Mouse (Mus musculus) myocyte (in vitro differentiated cells): ENCODE data around the gene Efcab11. TPM values are rescaled to one million over a fixed set of nuclear protein-coding genes. Genes with fewer than 3 reads are reported as not detected.

ENCODE experiments used
- H3K27me3 ChIP-seq: one replicate; pipeline ENCODE4 v1.6.1; 2011; ENCODE audit not compliant: control insufficient read depth, insufficient read depth, insufficient read length
- H3K36me3 ChIP-seq: one replicate; pipeline ENCODE4 v1.6.1; 2011; ENCODE audit not compliant: control insufficient read depth, insufficient read depth
- H3K4me2 ChIP-seq: one replicate; pipeline ENCODE4 v1.6.1; 2011; ENCODE audit warnings: low read depth, control low read depth
- H3K4me3 ChIP-seq: one replicate; pipeline ENCODE4 v1.5.1; 2011; ENCODE audit warnings: mild to moderate bottlenecking, control low read depth, moderate library complexity
- H3K79me2 ChIP-seq: one replicate; pipeline ENCODE4 v1.6.1; 2011; ENCODE audit not compliant: control insufficient read depth, insufficient read depth
- H3ac ChIP-seq: one replicate; pipeline ENCODE4 v1.6.1; 2011; ENCODE audit not compliant: control insufficient read depth, insufficient read length
- CEBPB ChIP-seq: IDR thresholded peaks from 2 replicates; pipeline ENCODE4 v1.6.1; 2011; ENCODE audit warnings: mild to moderate bottlenecking, moderate library complexity; ENCODE audit not compliant: poor library complexity, insufficient read depth, severe bottlenecking
- E2F4 ChIP-seq: IDR thresholded peaks from one replicate; pipeline ENCODE4 v1.6.1; 2011; ENCODE audit warnings: mild to moderate bottlenecking, control low read depth, moderate library complexity; ENCODE audit not compliant: insufficient read depth
- MAX ChIP-seq: IDR thresholded peaks from one replicate; pipeline ENCODE4 v1.6.1; 2011; ENCODE audit warnings: low read depth, mild to moderate bottlenecking, control low read depth
- MYOD1 ChIP-seq, 3 experiments: IDR thresholded peaks; one replicate each; pipeline ENCODE4 v1.6.1; 2011; ENCODE audit warnings: control low read depth in 2 of 3, low read depth in 2 of 3, mild to moderate bottlenecking in 2 of 3, moderate library complexity in 1 of 3; ENCODE audit not compliant: insufficient read length in 2 of 3, control insufficient read depth in 1 of 3
- MYOG ChIP-seq, 3 experiments: IDR thresholded peaks; one replicate each; pipeline ENCODE4 v1.6.1; 2011; ENCODE audit warnings: control low read depth in 2 of 3, low read depth in 2 of 3, mild to moderate bottlenecking in 2 of 3; ENCODE audit not compliant: insufficient read length in 2 of 3, control insufficient read depth in 1 of 3, insufficient read depth in 1 of 3
- POLR2A ChIP-seq: IDR thresholded peaks from one replicate; pipeline ENCODE4 v1.6.1; 2011; ENCODE audit warnings: low read depth, mild to moderate bottlenecking, control low read depth, moderate library complexity; ENCODE audit not compliant: insufficient read length
- POLR2AphosphoS2 ChIP-seq: IDR thresholded peaks from one replicate; pipeline ENCODE4 v1.6.1; 2011; ENCODE audit warnings: low read depth, control low read depth; ENCODE audit not compliant: insufficient read length
- REST ChIP-seq: IDR thresholded peaks from one replicate; pipeline ENCODE4 v1.6.1; 2011; ENCODE audit warnings: mild to moderate bottlenecking, control low read depth, moderate library complexity; ENCODE audit not compliant: insufficient read depth, insufficient read length
- SRF ChIP-seq: IDR thresholded peaks from one replicate; pipeline ENCODE4 v1.6.1; 2011; ENCODE audit warnings: low read depth; ENCODE audit not compliant: control insufficient read depth, insufficient read length
- TCF12 ChIP-seq: IDR thresholded peaks from one replicate; pipeline ENCODE4 v1.6.1; 2011; ENCODE audit warnings: mild to moderate bottlenecking, control low read depth; ENCODE audit not compliant: poor library complexity, insufficient read depth, severe bottlenecking
- TCF3 ChIP-seq: IDR thresholded peaks from one replicate; pipeline ENCODE4 v1.6.1; 2011; ENCODE audit warnings: low read depth, control low read depth; ENCODE audit not compliant: insufficient read length
- USF1 ChIP-seq: IDR thresholded peaks from one replicate; pipeline ENCODE4 v1.6.1; 2011; ENCODE audit warnings: low read depth, mild to moderate bottlenecking, control low read depth, moderate library complexity
- polyA plus RNA-seq: library from polyadenylated mRNA; unstranded; fragments of >200 nt; fragmentation: generic; extraction: Trizol; gene quantifications from one replicate; pipeline ENCODE4 v1.2.1, GENCODE M21; 2012; ENCODE audit warnings: missing spikeins

The Efcab11 gene
- polyA plus RNA-seq, 1 experiment, result 3.5 TPM

DNA sequence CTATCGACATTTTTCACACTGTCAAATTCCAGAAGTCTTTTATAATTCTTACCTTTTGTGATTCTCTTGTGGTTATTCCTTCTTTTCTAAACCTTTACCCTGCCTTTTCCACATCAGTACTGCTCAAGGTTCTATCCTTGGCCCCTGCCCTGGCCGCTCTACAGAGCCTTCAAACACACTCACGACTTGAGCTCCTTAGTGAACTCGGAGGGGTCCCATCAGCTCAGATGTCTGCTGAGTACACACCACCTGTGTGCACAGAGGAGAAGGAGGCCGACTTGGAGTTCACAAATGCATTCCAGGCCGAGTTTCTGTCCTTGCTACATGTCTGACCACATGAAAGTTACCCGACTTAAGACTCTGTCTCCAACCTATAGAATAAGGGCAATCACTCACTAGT is 113.2 kb downstream of the Efcab11 start:
- Histone ChIP-seq H3K4me2 (no peak overlapping the region), H3K36me3 (no peaks in the 10 kb centered on the region)

DNA sequence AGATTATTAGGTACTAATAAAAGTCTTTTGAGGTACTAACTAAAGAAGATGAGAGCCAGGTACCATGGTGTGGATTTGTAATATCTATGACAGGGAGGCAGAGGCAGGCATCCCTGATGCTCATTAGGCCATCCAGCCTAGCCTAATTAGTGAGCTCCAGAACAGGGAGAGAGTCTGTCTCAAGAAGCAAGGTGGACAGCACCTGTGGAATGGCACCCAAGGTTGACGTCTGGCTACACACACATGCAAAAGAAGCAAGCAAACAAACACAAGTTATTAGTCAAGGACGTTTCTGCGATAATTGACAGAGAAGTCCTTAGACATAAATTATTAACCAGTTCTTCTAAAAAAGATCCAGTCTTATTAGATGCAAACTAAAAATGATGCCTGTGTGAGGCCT is 114.6 kb downstream of the Efcab11 start:
- H3K4me2 ChIP-seq, result no peak overlapping the region
- no peak for TF ChIP-seq USF1
- TF ChIP-seq REST, result no peak
- TF ChIP-seq TCF12, result no peak
- TF ChIP-seq POLR2A, result no peak
- no peak for TF ChIP-seq E2F4
- TF ChIP-seq MYOD1 (IDR thresholded peaks at IDR 0.05; ENCODE audit: control insufficient read depth in 1 of 3, insufficient read length in 2 of 3, low read depth in 2 of 3), result no peak
- no peak for TF ChIP-seq TCF3
- no peak overlapping the region for H3ac ChIP-seq
- H3K27me3 ChIP-seq, result no peaks in the 10 kb centered on the region
- H3K4me3 ChIP-seq, result no peak overlapping the region
- no peaks in the 10 kb centered on the region for H3K79me2 ChIP-seq
- no peaks in the 10 kb centered on the region for H3K36me3 ChIP-seq

More for the DNA sequence above, 113.2 kb downstream of the Efcab11 start:
- no peaks in the 10 kb centered on the region for H3K79me2 ChIP-seq
- H3K4me3 ChIP-seq, result no peak overlapping the region
- H3ac ChIP-seq, result no peak overlapping the region
- TF ChIP-seq MYOD1 (IDR thresholded peaks at IDR 0.05; ENCODE audit: control insufficient read depth in 1 of 3, insufficient read length in 2 of 3, low read depth in 2 of 3) (no peak), TCF3 (no peak), REST (no peak), POLR2A (no peak), SRF (no peak), MAX (no peak), USF1 (no peak), E2F4 (no peak), MYOG (IDR thresholded peaks at IDR 0.05; ENCODE audit: control insufficient read depth in 1 of 3, insufficient read depth in 1 of 3, insufficient read length in 2 of 3, low read depth in 2 of 3) (no peak), CEBPB (no peak), TCF12 (no peak), POLR2AphosphoS2 (no peak)
- H3K27me3 ChIP-seq, result no peaks in the 10 kb centered on the region

DNA sequence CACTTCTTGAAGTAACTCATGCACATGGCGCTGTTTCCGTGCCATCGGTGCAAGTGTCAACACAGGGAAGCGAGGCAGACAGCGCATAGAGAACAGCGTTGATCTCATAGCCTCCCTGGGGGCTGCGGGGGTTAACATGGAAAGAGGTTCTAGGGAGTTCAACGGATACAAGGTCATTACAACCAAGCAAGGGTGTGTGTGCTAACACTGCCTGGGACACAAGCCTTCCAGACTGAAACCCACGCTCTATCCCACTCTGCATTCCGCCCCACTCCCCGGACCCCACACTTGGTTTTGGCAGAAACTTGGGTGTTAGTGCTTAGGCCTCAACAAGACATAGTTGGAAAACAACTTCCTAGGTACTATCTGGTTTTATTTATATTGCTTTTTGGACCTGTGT is 116.5 kb downstream of the Efcab11 start:
- H3K27me3 ChIP-seq, result no peaks in the 10 kb centered on the region
- no peak for TF ChIP-seq MYOD1 (IDR thresholded peaks at IDR 0.05; ENCODE audit: control insufficient read depth in 1 of 3, insufficient read length in 2 of 3, low read depth in 2 of 3)
- TF ChIP-seq CEBPB, result no peak
- no peak for TF ChIP-seq SRF
- no peak for TF ChIP-seq TCF3
- no peak for TF ChIP-seq MAX
- TF ChIP-seq POLR2A, result no peak
- TF ChIP-seq POLR2AphosphoS2, result no peak
- TF ChIP-seq REST, result no peak
- TF ChIP-seq E2F4, result no peak
- H3K36me3 ChIP-seq, result no peaks in the 10 kb centered on the region
- H3ac ChIP-seq, result no peak overlapping the region
- no peak overlapping the region for H3K4me2 ChIP-seq
- H3K4me3 ChIP-seq, result no peak overlapping the region
- H3K79me2 ChIP-seq, result no peaks in the 10 kb centered on the region

DNA sequence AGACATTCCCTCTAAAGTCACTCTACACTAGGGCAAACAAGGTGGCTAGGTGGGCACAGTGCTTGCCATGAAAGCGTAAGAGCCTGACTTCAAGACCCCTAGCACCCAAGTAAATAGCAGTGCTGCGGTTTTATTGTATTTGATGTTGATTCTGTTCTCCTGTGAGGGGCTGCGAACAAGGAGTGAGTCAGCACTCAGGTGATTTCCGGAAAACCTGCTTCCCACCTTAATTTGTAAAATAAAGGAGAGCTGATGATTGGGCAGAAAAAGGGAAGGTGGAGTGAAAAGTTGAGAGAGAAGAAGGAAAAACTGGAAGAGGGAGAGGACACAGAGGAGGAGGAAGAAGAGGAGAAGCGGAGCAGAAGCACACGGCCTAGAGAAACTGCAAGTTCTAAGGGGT is 118.3 kb downstream of the Efcab11 start:
- no peaks in the 10 kb centered on the region for H3K36me3 ChIP-seq
- no peak overlapping the region for H3K4me3 ChIP-seq
- no peak overlapping the region for H3K4me2 ChIP-seq
- TF ChIP-seq POLR2A, result no peak
- TF ChIP-seq E2F4, result no peak
- TF ChIP-seq MAX, result no peak
- no peak for TF ChIP-seq SRF
- H3K27me3 ChIP-seq, result no peaks in the 10 kb centered on the region
- no peaks in the 10 kb centered on the region for H3K79me2 ChIP-seq
- no peak overlapping the region for H3ac ChIP-seq

DNA sequence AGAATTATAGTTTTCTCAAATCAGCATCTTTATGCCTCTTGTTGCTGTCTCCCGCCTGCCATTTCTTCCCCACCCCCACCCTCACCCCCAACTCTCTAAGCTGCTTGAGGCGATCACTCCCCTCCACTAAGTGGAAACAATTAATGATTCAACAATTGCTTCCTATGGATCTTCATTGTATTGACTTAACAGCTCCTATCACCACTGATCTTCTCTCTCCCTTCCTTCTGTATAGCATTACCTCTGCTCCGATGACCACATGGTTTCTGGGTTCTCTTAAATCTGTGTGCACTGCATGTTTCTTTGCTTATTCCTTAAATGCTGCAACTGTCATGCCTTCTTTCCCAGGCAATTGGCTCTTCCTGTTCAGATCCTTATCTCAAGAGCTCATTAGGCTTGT is 120.2 kb downstream of the Efcab11 start:
- TF ChIP-seq USF1 (no peak), SRF (no peak), CEBPB (no peak), POLR2AphosphoS2 (no peak), MAX (no peak), REST (no peak), MYOG (IDR thresholded peaks at IDR 0.05; ENCODE audit: control insufficient read depth in 1 of 3, insufficient read depth in 1 of 3, insufficient read length in 2 of 3, low read depth in 2 of 3) (no peak), POLR2A (no peak), TCF12 (no peak), E2F4 (no peak), TCF3 (no peak), MYOD1 (IDR thresholded peaks at IDR 0.05; ENCODE audit: control insufficient read depth in 1 of 3, insufficient read length in 2 of 3, low read depth in 2 of 3) (no peak)
- H3ac ChIP-seq, result no peak overlapping the region
- H3K4me2 ChIP-seq, result no peak overlapping the region
- H3K4me3 ChIP-seq, result no peak overlapping the region
- no peaks in the 10 kb centered on the region for H3K36me3 ChIP-seq
- H3K27me3 ChIP-seq, result no peaks in the 10 kb centered on the region
- H3K79me2 ChIP-seq, result no peaks in the 10 kb centered on the region
